Comparison of ENCODE assay signal across 17 mouse cellular contexts in the genomic region with DNA sequence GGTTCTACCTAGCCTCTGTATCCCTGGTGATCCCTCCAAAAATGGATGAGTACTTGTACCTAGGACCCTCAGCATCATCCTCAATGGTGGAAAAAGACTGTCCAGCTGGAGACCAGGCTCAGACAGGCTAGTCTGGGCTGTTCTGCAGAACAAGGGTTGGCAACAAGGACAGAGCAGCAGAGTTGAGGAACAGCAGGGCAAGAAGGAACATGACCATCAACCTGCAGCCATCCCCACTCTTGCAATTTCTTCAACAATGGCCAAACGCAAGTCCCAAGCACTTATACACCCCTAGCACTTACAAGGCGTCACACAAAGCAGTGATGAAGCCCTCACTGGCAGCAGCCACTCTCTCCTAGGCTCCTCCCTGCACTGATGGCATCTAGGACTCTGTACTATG.
"Had no signal": no experiment of that assay in that cellular context is flagged by ENCODE, and none has a peak within 500 bp of the region (broad histone marks: within the 10 kb centered on the region; RNA-seq: fewer than 3 reads in every experiment).

No protein-coding gene starts in this region.

- H3K4me3 ChIP-seq: midbrain, embryonic 10.5 days; midbrain, embryonic 12.5 days; myocyte; neural tube, embryonic 13.5 days; neural tube, embryonic 15.5 days; stomach, embryonic 15.5 days had no signal

- H3K9me3 ChIP-seq: midbrain, embryonic 10.5 days; midbrain, embryonic 12.5 days; neural tube, embryonic 13.5 days; neural tube, embryonic 15.5 days; stomach, embryonic 15.5 days had no signal

- H3K4me2 ChIP-seq: lung, embryonic 14.5 days; midbrain, embryonic 12.5 days; neural tube, embryonic 13.5 days; neural tube, embryonic 15.5 days; stomach, embryonic 15.5 days had no signal

- DNase-seq: lung, adult 18-20 months; lung, embryonic 14.5 days; lung, postnatal 10 days; lung, postnatal 4 days; midbrain, embryonic 14.5 days; right cerebral cortex, postnatal 14 days; thymus, adult 2 months; thymus, postnatal 25 days; thymus, postnatal 4 days had no signal

- ATAC-seq: midbrain, embryonic 16.5 days had no signal

- H3K36me3 ChIP-seq: midbrain, embryonic 12.5 days; neural tube, embryonic 13.5 days; neural tube, embryonic 15.5 days; stomach, embryonic 15.5 days had no signal

- H3K9ac ChIP-seq: lung, embryonic 14.5 days; midbrain, embryonic 12.5 days; neural tube, embryonic 13.5 days; neural tube, embryonic 15.5 days; stomach, embryonic 15.5 days had no signal

- H3K27ac ChIP-seq: midbrain, embryonic 10.5 days; midbrain, embryonic 12.5 days; neural tube, embryonic 13.5 days; stomach, embryonic 15.5 days; stomach, postnatal 0 days had no signal

- H3K27me3 ChIP-seq: midbrain, embryonic 12.5 days; neural tube, embryonic 13.5 days; neural tube, embryonic 15.5 days; stomach, embryonic 15.5 days had no signal
